Mouse (Mus musculus) heart, adult 11 months (tissue): Measurements from ENCODE around the gene Tnnc2.

Experiments
- DNase-seq: peaks from one replicate; pipeline ENCODE4 v3.0.0; 2022

Tnnc2 gene

DNA sequence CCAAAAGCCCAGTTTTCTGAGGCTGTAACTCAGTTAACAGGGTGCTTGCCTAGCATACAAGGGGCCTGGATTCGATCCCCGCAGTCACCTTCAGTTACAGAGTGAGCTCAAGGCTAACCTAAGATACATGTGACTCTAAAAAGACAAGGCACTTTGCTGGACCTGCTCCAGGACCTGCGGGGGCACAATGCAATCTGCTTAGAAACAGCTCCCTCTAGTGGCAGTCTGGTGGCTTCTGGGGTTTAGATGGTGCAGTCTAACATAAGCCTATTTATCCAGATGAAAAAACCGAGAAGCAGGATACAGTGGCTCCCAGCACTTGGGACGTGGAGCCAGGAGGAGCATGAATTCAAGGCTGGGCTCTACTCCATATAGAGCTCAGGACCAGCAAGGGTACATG, 14.5 kb upstream of the Tnnc2 start:
- peak; percentile 96 for DNase-seq

GRCm38 (mm10) chr2:164793772-164794171, 14.0 kb upstream of the Tnnc2 start:
- DNase-seq, result peak; percentile 85

- DNase-seq, result peak; percentile 93
These were observed 13.5 kb upstream of the Tnnc2 start for GRCm38 (mm10) chr2:164793236-164793635.

GRCm38 (mm10) chr2:164792400-164793190, 12.8 kb upstream of the Tnnc2 start:
- peak; percentile 90 for DNase-seq

GRCm38 (mm10) chr2:164791841-164792261, 12.1 kb upstream of the Tnnc2 start:
- DNase-seq, result peak; percentile 90

DNA sequence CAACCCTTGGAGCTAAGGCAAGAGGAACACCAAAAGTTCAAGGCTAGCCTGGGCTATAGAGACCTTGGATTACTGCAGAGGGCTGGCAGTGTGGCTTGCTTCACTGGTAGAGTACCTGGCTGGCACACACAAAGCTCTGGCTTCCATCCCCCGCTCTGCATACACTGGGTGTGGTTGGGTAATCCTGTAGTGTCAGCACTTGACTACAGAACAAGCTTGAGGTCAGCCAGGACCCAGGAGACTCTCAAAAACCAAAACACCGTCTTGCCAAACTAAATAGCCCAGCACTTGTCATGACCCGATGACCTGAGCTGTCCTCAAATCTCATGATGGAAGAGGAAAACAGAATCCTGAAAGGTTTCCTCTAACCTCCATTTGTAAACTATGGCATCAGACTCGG, 10.7 kb upstream of the Tnnc2 start:
- no peak for DNase-seq

DNA sequence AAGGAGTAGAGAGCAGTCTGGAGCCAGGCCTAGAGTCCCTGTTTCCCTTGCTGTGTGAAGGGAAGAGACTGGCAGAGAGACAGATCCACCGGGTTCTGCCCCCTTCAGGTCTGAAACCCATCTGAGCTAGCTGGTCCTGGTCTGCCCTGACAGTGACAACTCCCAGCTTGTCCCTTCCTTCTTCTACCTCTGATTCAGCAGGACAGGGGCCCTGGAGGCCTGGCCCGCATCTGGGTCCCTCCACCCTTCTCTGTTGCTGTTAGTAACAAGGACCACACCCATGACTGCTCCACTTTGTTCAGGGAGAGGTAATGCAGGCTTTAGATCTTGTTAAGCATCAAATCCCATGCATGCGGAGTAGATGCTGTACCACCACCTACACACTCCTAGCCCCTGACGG, 8.6 kb upstream of the Tnnc2 start:
- DNase-seq, result peak; percentile 93

- peak; percentile 83 for DNase-seq
These were observed 8.0 kb upstream of the Tnnc2 start for GRCm38 (mm10) chr2:164787779-164788178.

GRCm38 (mm10) chr2:164787032-164787431, 7.3 kb upstream of the Tnnc2 start:
- peak; percentile 92 for DNase-seq

DNA sequence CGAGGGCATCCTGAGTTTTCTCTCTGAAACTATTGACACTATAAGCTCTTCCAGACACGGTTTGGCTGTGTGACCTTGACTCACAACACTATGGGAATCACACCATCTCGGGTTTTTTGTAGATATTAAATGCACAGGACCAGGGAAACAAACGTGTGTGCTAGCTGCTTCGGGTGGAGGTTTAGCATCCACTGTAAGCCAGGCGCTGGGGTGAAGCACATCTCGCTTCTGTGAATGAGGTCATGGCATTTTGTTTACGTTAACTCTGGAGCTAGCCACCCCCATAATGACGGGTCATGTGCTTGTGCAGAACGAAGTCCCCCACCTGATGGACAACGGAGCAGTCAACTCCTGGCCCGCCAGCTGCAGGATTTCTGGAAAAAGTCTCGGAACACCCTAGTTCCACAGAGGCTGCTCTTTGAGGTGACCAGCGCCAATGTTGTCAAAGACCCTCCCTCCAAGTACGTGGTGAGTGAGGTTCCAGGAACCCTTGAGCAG, 6.7 kb upstream of the Tnnc2 start:
- peak; percentile 96 for DNase-seq

DNA sequence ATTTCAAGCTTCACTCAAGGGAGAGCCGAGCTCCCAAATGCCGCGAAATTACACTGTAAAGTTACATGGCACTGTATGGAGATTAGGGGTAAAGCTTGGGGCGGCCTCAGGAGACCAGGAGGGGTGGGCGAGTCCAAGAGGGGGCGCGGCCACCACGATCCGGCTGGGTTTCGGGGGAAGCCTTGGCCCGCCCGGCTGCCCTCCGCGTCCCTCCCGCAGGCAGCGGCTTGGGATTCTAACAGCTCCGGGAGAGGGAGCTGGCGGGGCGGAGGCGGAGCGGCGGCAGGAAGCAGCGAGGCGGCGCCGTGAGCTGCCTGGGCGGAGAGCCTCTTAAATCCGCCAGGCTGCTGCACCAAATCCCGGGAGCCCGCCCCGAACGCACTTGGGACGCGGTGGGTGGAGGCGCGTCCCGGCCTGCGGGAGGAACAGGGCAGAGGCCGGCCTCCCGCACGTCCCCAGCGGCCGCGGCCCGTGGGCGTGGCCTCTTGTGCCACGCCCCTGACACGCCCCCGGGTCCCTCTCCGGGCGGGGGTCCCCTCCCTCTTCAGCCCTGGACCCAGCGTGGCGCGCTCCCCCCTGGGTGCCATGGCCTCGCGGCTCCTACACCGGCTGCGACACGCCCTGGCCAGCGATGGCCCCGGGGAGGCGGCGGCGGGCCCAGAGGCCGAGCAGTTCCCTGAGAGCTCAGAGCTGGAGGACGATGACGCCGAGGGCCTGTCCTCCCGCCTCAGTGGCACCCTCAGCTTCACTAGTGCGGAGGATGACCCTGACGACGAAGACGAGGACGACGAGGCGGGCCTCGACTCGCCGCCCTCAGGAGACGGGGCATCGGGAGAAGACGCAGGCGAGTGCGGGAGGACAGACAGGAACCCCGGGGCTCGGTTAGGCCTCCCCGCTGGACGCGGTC, 6.0 kb upstream of the Tnnc2 start, which contains the start of gene Snx21:
Gene Snx21 (plus strand): TSS at position 343 of the 907 bp plus-strand sequence.
- DNase-seq, result peak; percentile 100

DNA sequence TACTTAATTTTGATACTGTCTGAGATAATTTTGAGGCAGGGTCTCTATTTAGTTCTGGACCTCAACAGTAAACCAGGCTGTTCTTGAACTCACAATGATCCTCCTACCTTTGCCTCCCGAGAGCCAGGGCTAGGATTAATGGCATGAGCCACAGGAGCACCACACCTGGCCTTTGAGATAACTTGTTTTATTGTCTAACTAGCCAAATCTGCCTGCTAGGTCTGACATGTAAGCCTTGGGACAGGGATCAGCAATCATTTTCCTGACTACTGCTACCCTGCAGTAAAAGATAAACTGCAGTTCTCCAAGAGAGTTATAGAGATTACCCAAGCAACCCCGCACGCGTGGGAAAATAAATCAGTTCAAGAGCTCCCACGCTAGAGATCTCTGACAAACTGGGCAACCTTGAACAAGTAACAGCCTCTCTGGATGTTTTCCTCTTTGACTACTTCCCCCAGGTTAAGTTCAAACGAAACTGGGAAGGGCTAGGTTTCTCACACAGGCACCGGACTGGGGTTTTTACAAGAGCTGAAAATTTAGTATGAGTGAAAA, 5.2 kb upstream of the Tnnc2 start:
- no peak for DNase-seq

- no peak for DNase-seq
These were observed 4.3 kb upstream of the Tnnc2 start for GRCm38 (mm10) chr2:164783926-164784581.

- DNase-seq, result no peak
These were observed 2.1 kb upstream of the Tnnc2 start for GRCm38 (mm10) chr2:164781876-164782275.

DNA sequence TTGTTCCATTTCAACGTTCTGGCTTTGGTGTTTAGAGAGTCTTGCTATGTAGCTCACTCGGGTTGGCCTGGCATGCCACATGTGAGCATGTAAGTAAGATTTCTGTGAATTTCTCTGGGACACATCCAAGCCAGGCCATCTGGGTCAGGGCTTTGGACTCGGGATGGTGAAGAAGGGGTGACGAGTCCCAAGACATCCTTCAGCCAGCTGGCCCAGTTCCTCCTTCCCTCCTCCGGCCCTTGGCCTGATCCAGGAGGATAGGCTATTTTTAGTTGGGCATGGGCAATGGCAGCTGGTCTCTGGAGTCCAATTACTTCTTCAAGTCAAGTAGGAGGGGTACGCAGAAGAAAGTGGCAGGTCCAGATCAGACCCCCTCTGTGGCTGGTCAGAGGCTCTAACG, 958 bp downstream of the Tnnc2 start:
- DNase-seq, result peak; percentile 89

DNA sequence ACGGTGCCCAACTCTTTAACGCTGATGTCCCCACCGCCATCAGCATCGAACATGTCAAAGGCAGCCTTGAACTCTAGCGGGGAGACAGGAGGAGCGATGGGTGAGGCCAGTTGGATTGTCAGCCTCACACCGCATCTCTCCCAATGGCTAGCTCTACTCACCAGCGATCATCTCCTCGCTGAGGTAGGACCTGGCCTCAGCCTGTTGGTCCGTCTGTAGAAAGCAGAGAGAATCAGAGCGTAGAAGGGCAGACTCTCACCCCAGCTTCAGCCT, 1.8 kb downstream of the Tnnc2 start:
- peak; percentile 78 for DNase-seq

DNA sequence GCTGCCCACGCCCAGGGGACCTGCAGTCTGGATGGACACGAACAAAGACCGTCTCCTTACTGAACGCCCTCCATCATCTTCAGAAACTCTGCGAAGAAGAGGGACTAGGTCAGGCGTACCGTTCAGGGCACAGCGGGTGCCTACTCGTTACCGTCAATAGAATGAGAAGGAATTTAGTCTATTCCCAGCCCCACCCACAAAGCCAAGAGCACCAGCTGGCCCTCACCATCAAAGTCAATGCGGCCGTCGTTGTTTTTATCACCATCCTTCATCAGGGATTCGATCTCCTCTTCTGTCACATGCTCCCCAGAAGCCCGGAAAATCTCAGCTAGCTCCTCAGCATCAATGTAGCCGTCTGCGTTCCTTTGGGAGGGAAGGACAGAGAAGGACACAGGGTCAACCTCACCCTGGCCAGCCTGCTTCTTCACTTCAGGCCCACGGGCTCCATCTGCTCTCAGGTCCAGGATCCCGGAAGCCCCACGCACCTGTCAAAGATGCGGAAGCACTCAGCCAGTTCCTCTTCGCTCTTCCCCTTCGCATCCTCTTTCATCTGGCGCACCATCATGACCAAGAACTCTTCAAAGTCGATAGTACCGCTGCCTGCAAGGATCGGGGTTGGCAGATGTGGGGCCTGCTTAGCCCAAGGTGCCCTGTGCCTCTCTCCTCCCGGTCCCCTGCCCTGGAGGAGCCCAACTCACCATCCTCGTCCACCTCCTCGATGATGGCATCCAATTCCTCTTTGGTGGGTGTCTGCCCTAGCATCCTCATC, 2.3 kb downstream of the Tnnc2 start:
- DNase-seq, result peak; percentile 91

- DNase-seq, result peak; percentile 85
These were observed 3.0 kb downstream of the Tnnc2 start for GRCm38 (mm10) chr2:164776801-164777200.

- no peak for DNase-seq
These were observed 3.6 kb downstream of the Tnnc2 start for GRCm38 (mm10) chr2:164776130-164776529.

DNA sequence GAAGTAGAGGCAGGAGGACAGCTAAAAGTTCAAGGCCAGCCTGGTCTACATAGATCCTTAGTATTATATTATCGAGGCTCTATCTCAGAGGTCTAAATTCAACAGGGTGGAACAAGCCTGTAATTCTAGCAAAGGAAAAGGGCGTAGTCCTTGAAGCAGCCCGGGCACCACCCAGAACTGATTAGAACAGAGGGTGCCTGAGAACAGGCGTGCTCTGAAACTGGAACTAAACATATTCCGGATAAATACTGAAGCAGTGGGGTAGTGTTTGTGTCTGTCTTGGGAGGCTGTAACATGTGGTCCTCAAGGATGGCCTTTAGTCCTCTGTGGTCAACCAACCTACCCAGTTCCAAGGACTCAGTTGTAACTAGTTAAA, 5.8 kb downstream of the Tnnc2 start:
- no peak for DNase-seq

GRCm38 (mm10) chr2:164773229-164773988, 6.4 kb downstream of the Tnnc2 start:
- DNase-seq, result no peak
